Mouse (Mus musculus) C2C12 (cell line): ENCODE data around the gene Cd47. TPM values are rescaled to one million over a fixed set of nuclear protein-coding genes. Genes with fewer than 3 reads are reported as not detected.
A peak's percentile ranks its signal among the peaks of the same experiment; 100 is the strongest.

Experiments
- H3K27me3 ChIP-seq: one replicate; pipeline ENCODE4 v1.6.1; 2011; ENCODE audit not compliant: control insufficient read depth, insufficient read depth, insufficient read length
- H3K36me3 ChIP-seq: one replicate; pipeline ENCODE4 v1.6.1; 2011; ENCODE audit not compliant: control insufficient read depth, insufficient read depth
- H3K4me3 ChIP-seq: one replicate; pipeline ENCODE4 v1.5.1; 2011; ENCODE audit warnings: mild to moderate bottlenecking, control low read depth; ENCODE audit not compliant: poor library complexity, insufficient read depth, severe bottlenecking
- H3K79me2 ChIP-seq: one replicate; pipeline ENCODE4 v1.6.1; 2011; ENCODE audit not compliant: control insufficient read depth, insufficient read depth
- H3K79me3 ChIP-seq: one replicate; pipeline ENCODE4 v1.6.1; 2011; ENCODE audit warnings: low read depth, control low read depth
- H3ac ChIP-seq: one replicate; pipeline ENCODE3; 2011; ENCODE audit warnings: low read depth; ENCODE audit not compliant: control insufficient read depth, insufficient read length
- CEBPB ChIP-seq: IDR thresholded peaks from one replicate; pipeline ENCODE4 v1.6.1; 2011; ENCODE audit warnings: low read depth, mild to moderate bottlenecking, control low read depth, moderate library complexity
- CTCF ChIP-seq: IDR thresholded peaks from one replicate; pipeline ENCODE4 v1.5.1; 2011; ENCODE audit not compliant: control insufficient read depth, insufficient read depth, insufficient read length
- FOSL1 ChIP-seq: IDR thresholded peaks from one replicate; pipeline ENCODE4 v1.8.0; 2011; ENCODE audit warnings: mild to moderate bottlenecking, low read length; ENCODE audit not compliant: poor library complexity, insufficient read depth, severe bottlenecking
- MAX ChIP-seq: IDR thresholded peaks from one replicate; pipeline ENCODE4 v1.6.1; 2011; ENCODE audit warnings: mild to moderate bottlenecking, control low read depth
- MYOD1 ChIP-seq: IDR thresholded peaks from one replicate; pipeline ENCODE4 v1.6.1; 2011; ENCODE audit warnings: low read depth; ENCODE audit not compliant: control insufficient read depth, insufficient read length
- MYOG ChIP-seq: IDR thresholded peaks from one replicate; pipeline ENCODE4 v1.6.1; 2011; ENCODE audit not compliant: control insufficient read depth, insufficient read length; ENCODE audit errors: extremely low read depth
- USF1 ChIP-seq: IDR thresholded peaks from one replicate; pipeline ENCODE4 v1.6.1; 2011; ENCODE audit warnings: low read depth, mild to moderate bottlenecking, control low read depth, moderate library complexity
- polyA plus RNA-seq: library from polyadenylated mRNA; unstranded; fragments of >200 nt; fragmentation: generic; extraction: Trizol; gene quantifications from one replicate; pipeline ENCODE4 v1.2.1, GENCODE M21; 2012; ENCODE audit warnings: missing spikeins

Gene Cd47
- polyA plus RNA-seq, 1 experiment = 76.0 TPM

DNA sequence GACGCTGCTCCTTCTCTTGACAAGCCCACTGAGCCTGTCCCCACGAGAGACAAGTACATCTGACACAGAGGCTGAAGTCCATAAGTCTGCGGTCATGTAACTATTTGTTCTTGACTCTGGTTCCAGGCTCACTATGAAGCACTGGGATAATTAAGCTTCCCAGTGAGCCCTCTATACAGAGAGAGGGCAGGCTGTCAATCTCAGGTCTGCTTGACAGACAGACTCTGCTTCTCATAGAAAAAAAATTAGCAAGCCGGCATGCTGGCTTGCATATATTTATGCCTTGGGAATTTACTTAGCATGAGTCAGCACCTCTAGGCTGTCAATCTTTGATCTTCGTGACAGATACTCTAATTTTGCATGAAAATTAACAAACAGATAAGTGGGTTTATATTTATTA, 136.5 kb downstream of the Cd47 start:
- Histone ChIP-seq H3K79me2 (no peaks in the 10 kb centered on the region), H3K36me3 (no peaks in the 10 kb centered on the region), H3ac (no peak overlapping the region), H3K79me3 (no peaks in the 10 kb centered on the region), H3K27me3 (no peaks in the 10 kb centered on the region), H3K4me3 (no peak overlapping the region)
- no peak for TF ChIP-seq CTCF
- TF ChIP-seq CEBPB = no peak
- TF ChIP-seq FOSL1 = no peak

DNA sequence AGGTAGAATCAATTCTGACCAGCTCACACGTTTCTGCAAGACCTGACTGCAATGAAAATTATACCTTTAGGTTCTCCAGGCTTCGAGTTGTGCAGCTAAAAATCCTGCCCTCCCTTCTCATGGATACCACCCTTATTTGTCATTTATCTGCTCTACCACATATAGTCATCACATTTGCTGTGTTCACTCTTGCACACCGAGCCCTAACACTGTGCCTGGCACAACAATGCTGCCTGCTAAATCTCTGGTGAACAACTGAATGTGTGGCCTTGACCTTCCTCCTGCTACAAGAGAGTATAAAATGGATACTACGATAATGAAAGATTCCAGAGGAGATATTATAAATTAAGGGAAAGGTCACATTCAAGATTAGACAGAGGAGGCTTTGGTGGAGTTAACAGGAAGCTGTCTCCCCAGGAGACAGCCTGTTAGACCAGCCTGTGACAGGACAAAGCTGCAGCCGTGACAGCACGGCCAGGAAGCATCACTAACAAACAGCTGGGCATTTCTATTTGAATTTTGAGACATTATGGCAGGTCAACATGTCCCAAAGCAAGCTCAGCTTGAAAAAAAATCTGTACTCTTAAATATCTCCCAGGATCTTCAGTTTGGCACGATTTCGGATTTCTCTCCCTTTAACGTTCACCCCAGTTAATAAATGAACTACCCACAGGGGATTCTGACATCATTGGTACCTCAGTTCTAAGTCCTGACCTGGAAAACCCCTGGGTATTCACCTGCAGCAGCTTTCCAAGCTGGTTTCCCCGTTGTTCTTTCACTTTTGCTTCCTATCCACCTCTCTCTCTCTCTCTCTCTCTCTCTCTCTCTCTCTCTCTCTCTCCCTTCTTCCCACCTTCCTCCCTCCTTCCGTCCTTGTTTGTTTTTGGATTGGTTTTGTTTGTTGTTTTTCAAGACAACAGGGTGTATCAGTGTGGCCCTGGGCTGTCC, 137.2 kb downstream of the Cd47 start:
- no peak overlapping the region for H3ac ChIP-seq
- no peaks in the 10 kb centered on the region for H3K36me3 ChIP-seq
- TF ChIP-seq USF1 (no peak), CTCF (no peak), MAX (no peak), MYOD1 (no peak), CEBPB (no peak), MYOG (no peak), FOSL1 (no peak)
- H3K4me3 ChIP-seq = no peak overlapping the region
- H3K79me2 ChIP-seq = no peaks in the 10 kb centered on the region
- no peaks in the 10 kb centered on the region for H3K79me3 ChIP-seq
- H3K27me3 ChIP-seq = no peaks in the 10 kb centered on the region

DNA sequence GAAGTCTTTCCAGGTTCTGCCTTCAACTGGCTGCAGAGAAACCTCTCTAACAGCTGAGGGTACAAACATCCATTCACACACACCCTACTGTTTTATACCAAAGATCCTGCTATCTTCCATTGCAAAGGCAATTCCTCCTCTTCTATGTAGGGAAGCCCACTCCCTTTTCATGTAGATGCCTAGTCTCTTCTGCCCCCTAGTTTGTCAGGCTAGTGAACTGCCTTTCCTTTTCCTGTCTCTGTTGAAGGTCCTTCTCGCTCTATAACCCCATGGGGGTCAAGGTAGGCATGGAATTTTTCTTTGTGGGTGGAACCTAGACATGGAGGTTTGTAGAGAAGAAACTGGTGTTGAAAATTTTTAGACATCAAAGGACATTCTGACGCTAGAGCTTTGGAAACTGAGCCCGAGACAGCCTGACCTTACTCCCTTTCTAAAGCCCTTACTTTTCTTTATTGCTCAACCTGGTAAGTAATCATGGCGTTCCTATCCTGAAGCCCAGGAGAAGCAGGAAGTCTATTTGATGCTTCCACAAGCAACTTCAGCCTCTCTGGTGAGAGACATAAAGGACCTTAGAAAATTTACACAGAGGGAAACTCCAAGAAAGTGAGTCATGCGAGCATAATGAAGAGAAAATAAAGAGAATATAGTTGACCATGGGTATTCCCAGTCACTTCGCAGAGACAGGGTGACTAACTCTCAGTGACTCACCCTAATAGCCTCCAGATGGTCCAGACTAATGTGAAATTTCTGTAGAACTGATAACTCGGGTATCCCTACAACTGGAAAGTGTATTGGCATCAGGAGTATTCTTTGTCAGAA, 138.4 kb downstream of the Cd47 start:
- H3K79me2 ChIP-seq = no peaks in the 10 kb centered on the region
- TF ChIP-seq FOSL1 = peak; percentile 96
- peak; percentile 74 for TF ChIP-seq CEBPB
- no peak for TF ChIP-seq USF1
- no peak overlapping the region for H3K4me3 ChIP-seq
- H3K36me3 ChIP-seq = no peaks in the 10 kb centered on the region
- H3K79me3 ChIP-seq = no peaks in the 10 kb centered on the region
- no peak overlapping the region for H3ac ChIP-seq
- H3K27me3 ChIP-seq = no peaks in the 10 kb centered on the region

DNA sequence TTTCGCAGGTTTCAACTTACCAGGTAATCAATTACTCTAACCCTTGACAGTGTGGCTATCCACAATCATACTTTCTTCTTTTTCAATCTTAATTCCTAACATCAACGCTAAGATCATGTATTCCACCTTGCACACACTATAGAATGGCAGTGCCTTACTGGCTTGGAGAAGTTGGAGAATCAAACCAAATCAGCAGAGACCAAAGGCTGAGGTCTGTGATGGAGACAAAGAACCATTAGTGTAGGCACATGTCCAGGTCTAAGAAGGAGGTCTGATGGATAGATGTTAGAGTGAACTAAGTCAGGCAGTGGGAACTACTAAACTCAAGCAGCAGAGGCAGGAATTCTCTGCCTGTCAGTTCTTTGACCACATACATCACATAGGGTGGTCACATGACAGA, 139.0 kb downstream of the Cd47 start:
- Histone ChIP-seq H3K4me3 (no peak overlapping the region), H3ac (no peak overlapping the region), H3K79me2 (no peaks in the 10 kb centered on the region), H3K36me3 (no peaks in the 10 kb centered on the region), H3K79me3 (no peaks in the 10 kb centered on the region), H3K27me3 (no peaks in the 10 kb centered on the region)
- TF ChIP-seq MYOD1 (no peak), MAX (peak; percentile 16), USF1 (peak; percentile 66), FOSL1 (no peak), CEBPB (no peak), MYOG (no peak)

DNA sequence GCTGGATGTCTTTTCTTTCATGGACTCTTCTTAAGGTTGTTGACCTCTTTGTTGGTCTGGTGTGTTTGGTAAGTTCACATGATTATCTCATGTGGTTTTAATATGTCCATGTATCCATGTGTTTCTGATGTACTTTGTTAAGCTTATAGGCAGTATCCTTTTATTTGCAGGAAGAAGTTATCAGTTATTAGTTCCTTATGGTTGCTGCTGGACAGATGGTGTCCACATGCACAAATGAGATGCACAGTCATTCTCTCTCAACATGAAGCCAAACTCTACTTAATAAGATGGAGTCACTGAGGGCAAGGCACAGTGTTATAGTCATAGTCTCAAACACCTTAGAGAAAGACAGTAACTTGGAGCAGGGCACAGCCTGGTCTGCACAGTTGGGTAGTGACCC, 140.1 kb downstream of the Cd47 start:
- Histone ChIP-seq H3K27me3 (no peaks in the 10 kb centered on the region), H3ac (no peak overlapping the region), H3K79me2 (no peaks in the 10 kb centered on the region), H3K4me3 (no peak overlapping the region), H3K36me3 (no peaks in the 10 kb centered on the region), H3K79me3 (no peaks in the 10 kb centered on the region)
- TF ChIP-seq FOSL1 (no peak), MAX (no peak), MYOG (no peak), MYOD1 (no peak), USF1 (no peak), CTCF (no peak), CEBPB (no peak)
